Mouse (Mus musculus) neural tube, embryonic 14.5 days (tissue): Measurements from ENCODE around the gene Plp1. TPM values are rescaled to one million over a fixed set of nuclear protein-coding genes. Genes with fewer than 3 reads are reported as not detected.

Experiments
- ATAC-seq: fragments of 200-750 bp; cut with Nextera tagmentation; 2 replicates; pipeline ENCODE4 v1.8.0; 2017; ENCODE audit warnings: low read depth, mild to moderate bottlenecking, moderate TSS enrichment, moderate library complexity
- H3K27ac ChIP-seq: fragments of 300-500 bp; sonication (generic); 2 replicates; pipeline ENCODE4 v1.5.1; 2014; ENCODE audit warnings: low read depth, mild to moderate bottlenecking, control low read depth, low read length, moderate library complexity, mixed read lengths
- H3K27me3 ChIP-seq: fragments of 300-500 bp; sonication (generic); 2 replicates; pipeline ENCODE4 v1.6.1; 2014; ENCODE audit warnings: low read length; ENCODE audit not compliant: control insufficient read depth, insufficient read depth
- H3K36me3 ChIP-seq: fragments of 300-500 bp; sonication (generic); 2 replicates; pipeline ENCODE4 v1.6.1; 2014; ENCODE audit warnings: low read length, mixed read lengths; ENCODE audit not compliant: control insufficient read depth, insufficient read depth
- H3K4me1 ChIP-seq: fragments of 300-500 bp; sonication (generic); 2 replicates; pipeline ENCODE4 v1.6.1; 2014; ENCODE audit warnings: low read length; ENCODE audit not compliant: control insufficient read depth, insufficient read depth
- H3K4me2 ChIP-seq: fragments of 300-500 bp; sonication (generic); 2 replicates; pipeline ENCODE4 v1.6.1; 2014; ENCODE audit warnings: mild to moderate bottlenecking, low read depth, low read length, control low read depth
- H3K4me3 ChIP-seq: fragments of 300-500 bp; sonication (generic); 2 replicates; pipeline ENCODE4 v1.5.1; 2014; ENCODE audit warnings: low read depth, low read length, control low read depth, mixed read lengths
- H3K9ac ChIP-seq: fragments of 300-500 bp; sonication (generic); replicated peaks from 2 replicates; pipeline ENCODE4 v1.6.1; 2014; ENCODE audit warnings: low read depth, mild to moderate bottlenecking, control low read depth, low read length, mixed read lengths
- H3K9me3 ChIP-seq: fragments of 300-500 bp; sonication (generic); 2 replicates; pipeline ENCODE4 v1.6.1; 2016; ENCODE audit warnings: low read length; ENCODE audit not compliant: control insufficient read depth
- WGBS: fragments of 180-500 bp; shearing (Covaris S2); extraction: QIAGEN DNeasy Blood & Tissue Kit; methylation state at CpG from one replicate; pipeline ENCODE4 v1.1.7; 2014; 5-methylcytosine and 5-hydroxymethylcytosine counted together
- polyA plus RNA-seq: library from polyadenylated mRNA; unstranded; fragments of >200 nt; fragmentation: Nextera tagmentation; extraction: Ambion mirVana; gene quantifications from 2 replicates; pipeline ENCODE4 v1.2.1, GENCODE M21; 2014

The Plp1 gene
- polyA plus RNA-seq, 1 experiment from 2014 or later = 7.3 TPM

- Histone ChIP-seq H3K27ac (no peak overlapping the region), H3K4me1 (no peaks in the 10 kb centered on the region), H3K9ac (no peak overlapping the region)
Observed at GRCm38 (mm10) chrX:136828610-136829009, 6.1 kb downstream of the Plp1 start.

GRCm38 (mm10) chrX:136850300-136850699 is 27.8 kb downstream of the Plp1 start:
- H3K27ac ChIP-seq = no peak overlapping the region
- H3K9me3 ChIP-seq = no peaks in the 10 kb centered on the region
- H3K4me2 ChIP-seq = no peak overlapping the region
- H3K4me3 ChIP-seq = no peak overlapping the region
- H3K27me3 ChIP-seq = no peaks in the 10 kb centered on the region
- WGBS = 30% methylated on average over 3 of the region's 3 CpGs
- H3K9ac ChIP-seq = no peak overlapping the region
- no peaks in the 10 kb centered on the region for H3K36me3 ChIP-seq
- no peaks in the 10 kb centered on the region for H3K4me1 ChIP-seq
- no peak for ATAC-seq

More at GRCm38 (mm10) chrX:136828610-136829009, 6.1 kb downstream of the Plp1 start:
- no peak overlapping the region for H3K4me3 ChIP-seq
- H3K36me3 ChIP-seq = no peaks in the 10 kb centered on the region
- H3K4me2 ChIP-seq = no peak overlapping the region
- H3K27me3 ChIP-seq = no peaks in the 10 kb centered on the region
- H3K9me3 ChIP-seq = no peaks in the 10 kb centered on the region
- ATAC-seq = no peak

GRCm38 (mm10) chrX:136868061-136869040 is 45.9 kb downstream of the Plp1 start, which contains the start of gene Rab9b:
Rab9b (minus strand) TSS chrX:136868755.
- no peaks in the 10 kb centered on the region for H3K4me1 ChIP-seq
- H3K27ac ChIP-seq = peak within 1 kb of the TSS; percentile 58
- whole genome bisulfite sequencing = 16% methylated on average over 30 of the region's 36 CpGs
- H3K4me3 ChIP-seq = peak within 1 kb of the TSS; percentile 55
- ATAC-seq = peak; percentile 94
- H3K4me2 ChIP-seq = peak within 1 kb of the TSS; percentile 45
- peak within 1 kb of the TSS; percentile 60 for H3K9ac ChIP-seq
- no peaks in the 10 kb centered on the region for H3K36me3 ChIP-seq
- no peaks in the 10 kb centered on the region for H3K9me3 ChIP-seq
- no peaks in the 10 kb centered on the region for H3K27me3 ChIP-seq

Other genes starting within 250 kb of the Plp1 start
- gene Tceal3, start 231.8 kb upstream of the Plp1 start, polyA plus RNA-seq = 28.0 and 51.9 TPM in 2 replicates
- gene Tceal1, start 114.7 kb upstream of the Plp1 start, polyA plus RNA-seq = 22.6 and 27.9 TPM in 2 replicates
- gene Morf4l2, start 79.0 kb upstream of the Plp1 start, polyA plus RNA-seq = 525 and 546 TPM in 2 replicates
- gene Glra4, start 42.5 kb upstream of the Plp1 start, polyA plus RNA-seq = 0.17 TPM in 1 of 2 replicates, not detected in the other
- 29.1 and 29.8 TPM in 2 replicates for gene Rab9b, start 46.1 kb downstream of the Plp1 start, polyA plus RNA-seq
- not detected in 2 replicates for gene H2bfm, start 104.7 kb downstream of the Plp1 start, polyA plus RNA-seq
- gene Tmsb15b2, start 152.8 kb downstream of the Plp1 start, polyA plus RNA-seq = 105 and 112 TPM in 2 replicates
- 12.4 and 12.6 TPM in 2 replicates for gene Tmsb15l, start 154.2 kb downstream of the Plp1 start, polyA plus RNA-seq
- 40.9 and 45.1 TPM in 2 replicates for gene Tmsb15b1, start 154.2 kb downstream of the Plp1 start, polyA plus RNA-seq
- 366 and 415 TPM in 2 replicates for gene Zcchc18, start 170.5 kb downstream of the Plp1 start, polyA plus RNA-seq
- 13.1 and 15.1 TPM in 2 replicates for gene Slc25a53, start 215.6 kb downstream of the Plp1 start, polyA plus RNA-seq
- 9.8 and 11.3 TPM in 2 replicates for gene Fam199x, start 226.9 kb downstream of the Plp1 start, polyA plus RNA-seq